Mouse (Mus musculus): ENCODE data around the gene Pla2g15.

DNA sequence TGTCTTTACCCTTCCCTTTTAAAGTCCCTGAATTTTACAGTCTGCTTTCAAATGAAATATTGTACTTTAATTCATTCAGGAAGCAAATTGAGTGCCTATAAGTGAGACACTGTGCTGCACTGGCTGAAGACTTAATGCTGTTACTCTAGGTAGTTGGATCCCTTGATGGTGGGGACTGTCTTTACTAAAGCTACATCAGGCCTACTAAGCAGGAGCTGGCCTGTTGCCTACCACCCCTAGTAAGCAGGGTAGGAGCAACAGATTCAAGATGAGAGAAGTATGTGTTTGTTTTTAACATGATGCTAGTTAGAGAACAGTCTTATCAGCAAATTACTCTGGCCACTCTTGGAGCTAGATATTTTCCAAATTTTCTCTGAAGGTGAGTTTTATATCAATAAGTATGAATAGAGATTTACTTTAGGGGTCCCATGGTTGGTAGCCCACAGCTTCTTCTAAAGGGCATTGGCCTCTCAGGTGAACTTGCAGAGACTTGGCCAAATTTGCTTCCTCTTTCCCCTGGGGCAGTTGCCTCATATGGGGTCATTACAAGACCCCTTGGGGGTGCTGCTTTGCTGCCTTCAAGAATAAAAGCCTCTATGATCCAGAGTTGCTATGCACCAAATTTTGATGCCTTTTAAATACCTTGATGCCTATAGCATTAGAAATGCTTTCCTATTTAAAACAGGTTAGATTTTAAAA, 20.8 kb upstream of the Pla2g15 start:
- TF ChIP-seq CTCF (IDR thresholded peaks at IDR 0.05; ENCODE audit: extremely low read depth, insufficient read length, insufficient replicate concordance, low read depth, low read length) (no peak), POLR2A (IDR thresholded peaks at IDR 0.05; ENCODE audit: low read depth, low read length) (no peak)
